Comparison of ENCODE assay signal across 10 mouse cellular contexts in genomic region chr6:134620846-134621551, GRCm38 (mm10). TPM values are rescaled to one million over a fixed set of nuclear protein-coding genes. Genes with fewer than 3 reads are reported as not detected.
A peak's percentile ranks its signal among the peaks of the same experiment; 100 is the strongest.
DNase-seq lines count a peak whose midpoint lies in the region; ATAC-seq and TF ChIP-seq lines count a peak whose summit lies in the region.
"Had no signal": no experiment of that assay in that cellular context is flagged by ENCODE, and none has a peak within 500 bp of the region (broad histone marks: within the 10 kb centered on the region; RNA-seq: fewer than 3 reads in every experiment).

No protein-coding gene starts in this region.

- in situ Hi-C loops in CH12.LX (cut with MboI; ENCODE audit: low pct_ligation_motif_present, low pct_unique_long_range_greater_than_20kb, low sequenced_read_pairs): loop anchor here (25.0 kb wide), 1 partner anchor 659 kb away; no protein-coding TSS in a partner anchor

- H3K4me2 ChIP-seq in heart, postnatal 0 days (ENCODE audit: low read depth, low read length): no peak overlapping the region
- H3K4me2 ChIP-seq in CH12.LX (ENCODE audit: insufficient read depth, low read depth, poor library complexity, severe bottlenecking): no peak overlapping the region
- H3K4me2 ChIP-seq: limb, embryonic 13.5 days; stomach, embryonic 15.5 days had no signal

- TF ChIP-seq EP300 in heart, postnatal 0 days (IDR thresholded peaks at IDR 0.05; ENCODE audit: low read depth): no peak
- TF ChIP-seq EP300 in CH12.LX (IDR thresholded peaks at IDR 0.05; ENCODE audit: low read length): no peak

- no peak overlapping the region for H3K9ac ChIP-seq in heart, postnatal 0 days (replicated peaks; ENCODE audit: low read depth, low read length)
- no peak overlapping the region for H3K9ac ChIP-seq in CH12.LX (ENCODE audit: insufficient read depth, low read depth)
- H3K9ac ChIP-seq: limb, embryonic 13.5 days; stomach, embryonic 15.5 days had no signal

- no peak for DNase-seq in heart, postnatal 0 days (ENCODE audit: low spot score)
- no peak for DNase-seq in heart, adult 11 months
- peak; percentile 42 for DNase-seq in CH12.LX (ENCODE audit: extremely low read depth)
- DNase-seq in brain, embryonic 14.5 days (ENCODE audit: low read depth): no peak
- peak; percentile 67 to 71 for DNase-seq in layer of hippocampus, postnatal 10 days (ENCODE audit: low spot score in 2 of 2)
- DNase-seq in retina, postnatal 1 day: peak; percentile 37
- DNase-seq in gastrocnemius, adult 18-20 months (ENCODE audit: low spot score): no peak
- DNase-seq in cerebellum, adult 9-10 months: no peak

- peaks cover 7% of the 10 kb centered on the region; the same call in 1 of the 2 replicates for H3K4me1 ChIP-seq in heart, postnatal 0 days (ENCODE audit: control insufficient read depth, insufficient read depth)
- no peaks in the 10 kb centered on the region for H3K4me1 ChIP-seq in CH12.LX (ENCODE audit: control insufficient read depth in 1 of 2, insufficient read depth in 2 of 2)
- H3K4me1 ChIP-seq: limb, embryonic 13.5 days had no signal

- H3K27ac ChIP-seq in heart, postnatal 0 days (ENCODE audit: low read depth): peak overlapping the region; percentile 49; the same call in 1 of the 2 replicates
- no peak overlapping the region for H3K27ac ChIP-seq in CH12.LX (ENCODE audit: insufficient read depth, low read depth)
- H3K27ac ChIP-seq: limb, embryonic 13.5 days; stomach, embryonic 15.5 days had no signal

- TF ChIP-seq POLR2A in CH12.LX (IDR thresholded peaks at IDR 0.05; ENCODE audit: low read depth, low read length): no peak
- TF ChIP-seq POLR2A in brain, embryonic 14.5 days (IDR thresholded peaks at IDR 0.05; ENCODE audit: borderline replicate concordance, extremely low read depth, insufficient read depth, insufficient read length, poor library complexity, severe bottlenecking): no peak

- no peaks in the 10 kb centered on the region for H3K9me3 ChIP-seq in heart, postnatal 0 days (replicated peaks; ENCODE audit: control insufficient read depth, low read length)
- no peaks in the 10 kb centered on the region for H3K9me3 ChIP-seq in CH12.LX (replicated peaks; ENCODE audit: low read length)
- H3K9me3 ChIP-seq: limb, embryonic 13.5 days; stomach, embryonic 15.5 days had no signal

- no peaks in the 10 kb centered on the region for H3K79me2 ChIP-seq in CH12.LX (replicated peaks; ENCODE audit: control insufficient read depth, extremely low read depth, insufficient read depth, poor library complexity, severe bottlenecking)

- 61% methylated on average over 6 of the region's 6 CpGs for WGBS in heart, postnatal 0 days

- H3K27me3 ChIP-seq in heart, postnatal 0 days (ENCODE audit: control insufficient read depth, insufficient read depth, low read length): no peaks in the 10 kb centered on the region
- no peaks in the 10 kb centered on the region for H3K27me3 ChIP-seq in CH12.LX (replicated peaks)
- H3K27me3 ChIP-seq: limb, embryonic 13.5 days; stomach, embryonic 15.5 days had no signal

- peak; percentile 58 for TF ChIP-seq CTCF in heart, postnatal 0 days (IDR thresholded peaks at IDR 0.05; ENCODE audit: low read depth)
- peak; percentile 59 to 69 for TF ChIP-seq CTCF in CH12.LX (conservative IDR thresholded peaks at IDR 0.05 in 1 of 2, IDR thresholded peaks at IDR 0.05 in 1 of 2; ENCODE audit: low read depth in 2 of 2, low read length in 2 of 2)
- TF ChIP-seq CTCF in brain, embryonic 14.5 days (IDR thresholded peaks at IDR 0.05; ENCODE audit: borderline replicate concordance, extremely low read depth, insufficient read depth, insufficient read length): peak; percentile 44; the same call in 1 of the 2 replicates

- no peak for ATAC-seq in heart, postnatal 0 days (ENCODE audit: insufficient read depth, low read depth)

- dilution Hi-C loops in CH12.LX (cut with MboI; ENCODE audit: extremely low pct_ligation_motif_present, extremely low pct_unique_long_range_greater_than_20kb, low sequenced_read_pairs): no loop called here

- peak; percentile 34 for TF ChIP-seq RAD21 in CH12.LX (IDR thresholded peaks at IDR 0.05; ENCODE audit: low read depth, low read length)

- H3K4me3 ChIP-seq in heart, postnatal 0 days (ENCODE audit: low read depth, low read length): no peak overlapping the region
- no peak overlapping the region for H3K4me3 ChIP-seq in CH12.LX (replicated peaks in 1 of 3; ENCODE audit: low read depth in 2 of 3, low read length in 2 of 3, poor library complexity in 1 of 3)
- H3K4me3 ChIP-seq: limb, embryonic 13.5 days; stomach, embryonic 15.5 days had no signal

- no peaks in the 10 kb centered on the region for H3K36me3 ChIP-seq in heart, postnatal 0 days (replicated peaks; ENCODE audit: control insufficient read depth, insufficient read depth, low read length)
- H3K36me3 ChIP-seq in CH12.LX (replicated peaks in 1 of 2; ENCODE audit: control insufficient read depth in 1 of 2, insufficient read depth in 1 of 2, low read length in 1 of 2): no peaks in the 10 kb centered on the region
- H3K36me3 ChIP-seq: limb, embryonic 13.5 days had no signal

TF ChIP-seq in CH12.LX, 34 proteins besides CTCF, POLR2A, EP300 and RAD21:
- no peak for TF ChIP-seq USF2 (conservative IDR thresholded peaks at IDR 0.05; ENCODE audit: low read depth, low read length)
- peak; percentile 43 for TF ChIP-seq SMC3 (IDR thresholded peaks at IDR 0.05; ENCODE audit: low read depth, low read length)
TF ChIP-seq in CH12.LX: peak in this region for 1.

RNA-seq across cellular contexts. Expression of gene Mansc1, which starts 11.3 kb away (rescaled TPM):
- total RNA-seq in heart, postnatal 0 days (2014; rRNA removed; ENCODE audit: low replicate concordance): 8.8 and 17.0 TPM in 2 replicates
- polyA plus RNA-seq in heart, postnatal 0 days (2015; fragmentation: Nextera tagmentation; extraction: Ambion mirVana): 7.3 and 7.4 TPM in 2 replicates
- total RNA-seq in CH12.LX (2012; rRNA removed): not detected in 2 replicates
- total RNA-seq in CH12.LX (2014; rRNA removed): not detected in 2 replicates
- polyA plus RNA-seq in CH12.LX (2012; ENCODE audit: insufficient read length, low read depth): not detected in 2 replicates
- polyA plus RNA-seq in brain, embryonic 14.5 days (2012; rRNA removed): 1.4 and 1.6 TPM in 2 replicates
- 1 to 10 TPM; 3.5 to 3.9 TPM for total RNA-seq in layer of hippocampus, postnatal 10 days (2021)
- total RNA-seq in gastrocnemius, adult 18-20 months (2021): under 1 TPM; 0.82 to 0.90 TPM

RNA-seq across cellular contexts. Expression of gene Borcs5, which starts 18.3 kb away (rescaled TPM):
- 22.6 and 27.9 TPM in 2 replicates for total RNA-seq in heart, postnatal 0 days (2014; rRNA removed; ENCODE audit: low replicate concordance)
- polyA plus RNA-seq in heart, postnatal 0 days (2015; fragmentation: Nextera tagmentation; extraction: Ambion mirVana): 18.6 and 19.2 TPM in 2 replicates
- 9.5 and 10.2 TPM in 2 replicates for total RNA-seq in CH12.LX (2012; rRNA removed)
- total RNA-seq in CH12.LX (2014; rRNA removed): 14.7 and 16.4 TPM in 2 replicates
- polyA plus RNA-seq in CH12.LX (2012; ENCODE audit: insufficient read length, low read depth): 8.0 and 10.4 TPM in 2 replicates
- polyA plus RNA-seq in brain, embryonic 14.5 days (2012; rRNA removed): 28.3 and 32.4 TPM in 2 replicates
- total RNA-seq in layer of hippocampus, postnatal 10 days (2021): 10 to 100 TPM; 25.7 to 26.7 TPM
- 10 to 100 TPM; 17.2 to 17.5 TPM for total RNA-seq in gastrocnemius, adult 18-20 months (2021)

RNA-seq across cellular contexts. Expression of gene Lrp6, which starts 54.2 kb away (rescaled TPM):
- total RNA-seq in heart, postnatal 0 days (2014; rRNA removed; ENCODE audit: low replicate concordance): 26.6 and 27.1 TPM in 2 replicates
- polyA plus RNA-seq in heart, postnatal 0 days (2015; fragmentation: Nextera tagmentation; extraction: Ambion mirVana): 15.8 and 15.9 TPM in 2 replicates
- total RNA-seq in CH12.LX (2012; rRNA removed): 12.4 and 13.2 TPM in 2 replicates
- 13.3 and 13.7 TPM in 2 replicates for total RNA-seq in CH12.LX (2014; rRNA removed)
- polyA plus RNA-seq in CH12.LX (2012; ENCODE audit: insufficient read length, low read depth): 13.4 and 15.6 TPM in 2 replicates
- polyA plus RNA-seq in brain, embryonic 14.5 days (2012; rRNA removed): 27.4 and 31.5 TPM in 2 replicates
- 10 to 100 TPM; 52.8 to 58.7 TPM for total RNA-seq in layer of hippocampus, postnatal 10 days (2021)
- 10 to 100 TPM; 39.3 to 39.7 TPM for total RNA-seq in gastrocnemius, adult 18-20 months (2021)

Comparison
In these comparisons a context has a peak if more than half of its experiments do, and no peak if none do; other contexts are left out.
1. DNase-seq: peak in CH12.LX (single experiment), layer of hippocampus, postnatal 10 days (2 of 2) and retina, postnatal 1 day (single experiment); none in heart, postnatal 0 days (single experiment), heart, adult 11 months (single experiment), brain, embryonic 14.5 days (single experiment), gastrocnemius, adult 18-20 months (single experiment) and cerebellum, adult 9-10 months (single experiment).
2. Peak in every context shown above with its lines, with median percentiles within 50 percentile points of each other: CTCF ChIP-seq.